Mouse (Mus musculus) forebrain, embryonic 11.5 days (tissue): Measurements from ENCODE around the gene Vmn1r1. TPM values are rescaled to one million over a fixed set of nuclear protein-coding genes. Genes with fewer than 3 reads are reported as not detected.
"Not testable (repeated sequence)": the region's sequence is repeated elsewhere in the genome, so short reads cannot be mapped to it uniquely, and the experiment has no call there.

ENCODE experiments used
- ATAC-seq: fragments of 200-750 bp; cut with Nextera tagmentation; replicated peaks from 2 replicates; pipeline ENCODE4 v1.8.0; 2017; ENCODE audit warnings: moderate TSS enrichment; ENCODE audit not compliant: low FRiP score
- DNase-seq: peaks from one replicate; pipeline ENCODE4 v3.0.0-alpha.2; 2017; ENCODE audit warnings: low spot score
- H3K27ac ChIP-seq: fragments of 300-500 bp; sonication (generic); 2 replicates; pipeline ENCODE4 v1.5.1; 2014; ENCODE audit warnings: low read depth, low read length
- H3K27me3 ChIP-seq: fragments of 300-500 bp; sonication (generic); 2 replicates; pipeline ENCODE4 v1.6.1; 2014; ENCODE audit warnings: mild to moderate bottlenecking, low read length, mixed read lengths; ENCODE audit not compliant: control insufficient read depth, insufficient read depth
- H3K36me3 ChIP-seq: fragments of 300-500 bp; sonication (generic); 2 replicates; pipeline ENCODE4 v1.6.1; 2014; ENCODE audit warnings: mild to moderate bottlenecking, low read length, moderate library complexity, mixed read lengths; ENCODE audit not compliant: control insufficient read depth, insufficient read depth
- H3K4me1 ChIP-seq: fragments of 300-500 bp; sonication (generic); replicated peaks from 2 replicates; pipeline ENCODE4 v1.6.1; 2014; ENCODE audit warnings: low read length, mixed read lengths; ENCODE audit not compliant: control insufficient read depth, insufficient read depth
- H3K4me2 ChIP-seq: fragments of 300-500 bp; sonication (generic); 2 replicates; pipeline ENCODE4 v1.6.1; 2014; ENCODE audit warnings: low read depth, mild to moderate bottlenecking, low read length, moderate library complexity, mixed read lengths; ENCODE audit not compliant: severe bottlenecking
- H3K4me3 ChIP-seq: fragments of 300-500 bp; sonication (generic); 2 replicates; pipeline ENCODE4 v1.5.1; 2014; ENCODE audit warnings: low read depth, low read length
- H3K9ac ChIP-seq: fragments of 300-500 bp; sonication (generic); 2 replicates; pipeline ENCODE4 v1.6.1; 2014; ENCODE audit warnings: low read length
- H3K9me3 ChIP-seq: fragments of 300-500 bp; sonication (generic); 2 replicates; pipeline ENCODE4 v1.6.1; 2016; ENCODE audit warnings: low read length, mixed read lengths; ENCODE audit not compliant: control insufficient read depth
- WGBS: fragments of 180-500 bp; shearing (Covaris S2); extraction: QIAGEN DNeasy Blood & Tissue Kit; methylation state at CpG from one replicate; pipeline ENCODE4 v1.1.7; 2014; 5-methylcytosine and 5-hydroxymethylcytosine counted together
- polyA plus RNA-seq: library from polyadenylated mRNA; unstranded; fragments of >200 nt; fragmentation: Nextera tagmentation; extraction: Ambion mirVana; gene quantifications from 2 replicates; pipeline ENCODE4 v1.2.1, GENCODE M21; 2014

The Vmn1r1 gene
- polyA plus RNA-seq, 1 experiment from 2014 or later, result not detected

DNA sequence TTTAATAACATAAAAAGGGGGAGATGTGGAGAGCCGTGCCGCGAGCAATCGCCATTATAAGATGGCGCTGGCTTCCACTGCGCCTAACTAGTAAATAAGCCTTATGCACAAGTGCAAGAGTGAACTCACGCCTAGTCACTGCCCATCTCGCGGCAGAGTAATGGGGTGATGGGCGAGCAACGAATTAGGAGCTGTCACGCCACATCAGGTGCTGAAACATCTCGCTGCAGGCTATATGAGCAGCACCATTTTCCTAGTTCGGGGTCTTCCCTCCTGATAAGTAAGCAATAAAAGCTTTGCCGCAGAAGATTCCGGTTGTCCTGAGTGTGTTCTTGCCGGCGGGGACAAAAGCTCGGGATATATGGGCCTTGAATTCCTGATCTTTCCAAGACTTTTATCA, 12.7 kb upstream of the Vmn1r1 start:
- DNase-seq, H3K4me3 ChIP-seq, ATAC-seq, H3K27ac ChIP-seq, H3K9me3 ChIP-seq, H3K4me2 ChIP-seq, H3K27me3 ChIP-seq, H3K36me3 ChIP-seq, H3K4me1 ChIP-seq, H3K9ac ChIP-seq: not testable (repeated sequence)
- WGBS, result 92% methylated on average over 19 of the region's 19 CpGs

DNA sequence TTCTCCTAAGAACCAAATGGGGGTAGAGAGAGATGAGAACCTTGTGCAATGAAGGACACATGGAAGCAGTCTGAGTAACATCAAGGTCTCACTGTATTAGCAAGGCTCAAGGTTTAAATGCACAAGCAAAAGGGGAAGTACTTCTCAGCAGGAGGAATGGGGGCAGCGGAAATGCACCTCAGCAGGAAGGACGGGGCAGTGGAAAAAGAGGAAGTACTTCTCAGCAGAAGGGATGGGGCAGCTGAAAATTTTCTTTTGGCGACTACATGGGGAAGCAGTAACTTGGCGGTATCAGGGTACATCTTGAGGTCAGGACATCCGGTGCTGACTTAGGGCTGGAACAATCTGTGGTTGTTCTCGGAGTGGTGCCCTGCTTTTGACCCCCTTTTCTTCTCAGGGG, 5.9 kb upstream of the Vmn1r1 start:
- not testable (repeated sequence) for H3K9ac ChIP-seq, H3K36me3 ChIP-seq, H3K27ac ChIP-seq, ATAC-seq, H3K27me3 ChIP-seq, H3K4me3 ChIP-seq, H3K4me2 ChIP-seq, H3K9me3 ChIP-seq, DNase-seq, H3K4me1 ChIP-seq
- WGBS, result 91% methylated on average over 6 of the region's 6 CpGs

DNA sequence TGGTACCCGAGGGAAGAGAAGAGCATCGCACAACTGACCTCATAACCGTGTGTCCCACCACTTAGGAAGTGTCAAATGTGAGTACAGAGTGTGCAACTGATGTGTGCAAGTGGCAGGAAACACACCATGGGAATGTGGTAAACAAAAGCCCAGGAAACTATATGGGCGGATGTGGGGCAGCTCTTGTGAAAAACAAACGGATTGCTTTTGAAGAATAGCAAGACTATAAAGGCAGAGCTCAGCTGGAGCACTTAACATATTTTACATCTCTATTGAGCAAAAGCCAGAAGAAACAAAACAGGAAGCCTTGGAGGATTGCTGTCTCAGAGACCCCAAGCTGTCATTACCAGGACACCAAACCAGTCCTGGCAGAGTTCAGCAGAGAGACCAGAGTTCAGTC, 1.3 kb downstream of the Vmn1r1 start:
- Histone ChIP-seq H3K27me3 (no peaks in the 10 kb centered on the region), H3K4me2 (no peak overlapping the region), H3K9ac (no peak overlapping the region), H3K9me3 (no peaks in the 10 kb centered on the region), H3K27ac (no peak overlapping the region), H3K36me3 (no peaks in the 10 kb centered on the region), H3K4me1 (no peaks in the 10 kb centered on the region), H3K4me3 (no peak overlapping the region)
- DNase-seq, result no peak
- WGBS, result 46% methylated on average over 5 of the region's 5 CpGs
- ATAC-seq, result no peak

DNA sequence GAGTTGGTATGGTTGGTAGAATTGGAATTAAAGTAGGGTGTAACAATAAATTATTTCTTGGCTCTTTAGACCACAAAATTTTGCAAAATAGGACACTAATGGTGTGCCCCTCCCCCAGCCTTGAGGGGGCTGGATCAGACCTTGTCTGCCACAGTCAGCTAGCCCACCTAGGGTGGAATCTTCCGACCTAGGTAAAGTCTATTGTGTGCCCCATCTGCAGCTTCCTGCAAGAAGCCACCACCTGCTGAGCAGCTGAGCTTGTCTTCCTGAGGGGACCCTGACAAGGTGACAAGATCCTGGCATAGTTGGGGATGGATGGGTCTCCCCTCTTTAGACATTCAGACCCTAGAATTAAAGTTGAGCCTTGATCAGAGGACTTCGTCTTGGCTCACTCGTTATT, 4.7 kb downstream of the Vmn1r1 start:
- H3K9me3 ChIP-seq, result no peaks in the 10 kb centered on the region
- 83% methylated on average over 3 of the region's 3 CpGs for WGBS
- DNase-seq (no peak), ATAC-seq (no peak)
- H3K27ac ChIP-seq, result no peak overlapping the region
- no peak overlapping the region for H3K4me2 ChIP-seq
- no peak overlapping the region for H3K4me3 ChIP-seq
- no peak overlapping the region for H3K9ac ChIP-seq
- no peaks in the 10 kb centered on the region for H3K4me1 ChIP-seq
- H3K27me3 ChIP-seq, result no peaks in the 10 kb centered on the region
- H3K36me3 ChIP-seq, result no peaks in the 10 kb centered on the region

DNA sequence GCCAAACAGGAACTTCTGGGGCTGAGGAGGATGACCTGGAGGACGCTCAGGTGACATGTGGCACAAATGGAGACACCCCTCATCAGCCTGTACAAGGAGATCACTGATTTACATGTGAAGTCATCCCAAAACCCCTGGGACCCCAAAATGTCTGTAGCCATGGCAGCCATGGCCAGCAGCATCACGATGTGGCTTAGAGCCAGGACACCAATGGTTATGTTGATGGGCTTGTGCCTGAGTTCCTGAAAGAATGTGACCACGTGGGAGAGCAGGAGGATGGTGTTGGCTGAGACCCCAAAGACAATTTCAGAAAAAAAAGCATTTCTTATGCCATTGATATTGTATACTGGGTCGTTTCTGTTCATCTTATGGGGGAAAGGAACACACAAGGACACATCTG, 6.6 kb downstream of the Vmn1r1 start:
- ATAC-seq, result no peak
- Histone ChIP-seq H3K27ac (no peak overlapping the region), H3K4me3 (no peak overlapping the region), H3K9ac (no peak overlapping the region), H3K36me3 (no peaks in the 10 kb centered on the region), H3K27me3 (no peaks in the 10 kb centered on the region), H3K9me3 (no peaks in the 10 kb centered on the region), H3K4me2 (no peak overlapping the region), H3K4me1 (no peaks in the 10 kb centered on the region)
- 70% methylated on average over 4 of the region's 4 CpGs for WGBS
- DNase-seq, result no peak

DNA sequence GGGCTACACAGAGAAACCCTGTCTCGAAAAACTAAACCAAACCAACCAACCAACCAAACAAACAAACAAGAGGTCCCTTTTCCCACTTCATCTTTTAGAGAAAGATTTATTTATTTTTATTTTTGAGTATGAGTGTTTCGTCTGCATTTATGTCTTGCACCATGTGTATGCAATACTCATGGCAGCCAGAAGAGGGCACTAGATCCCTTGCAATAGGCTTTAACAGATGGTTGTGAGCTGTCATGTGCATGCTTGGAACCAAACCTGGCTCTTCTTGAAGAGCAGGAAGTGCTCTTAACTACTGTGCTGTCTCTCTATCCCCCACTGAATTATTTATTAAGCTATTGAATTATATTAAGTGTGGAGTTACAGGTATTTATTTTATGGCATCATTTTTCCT, 14.3 kb downstream of the Vmn1r1 start:
- H3K36me3 ChIP-seq, result no peaks in the 10 kb centered on the region
- H3K9ac ChIP-seq, result no peak overlapping the region
- no peak overlapping the region for H3K4me2 ChIP-seq
- no peaks in the 10 kb centered on the region for H3K4me1 ChIP-seq
- WGBS, result 84% methylated on average over 2 of the region's 2 CpGs
- H3K27ac ChIP-seq, result no peak overlapping the region
- ATAC-seq (no peak), DNase-seq (peak; percentile 63)
- H3K4me3 ChIP-seq, result no peak overlapping the region
- no peaks in the 10 kb centered on the region for H3K27me3 ChIP-seq
- no peaks in the 10 kb centered on the region for H3K9me3 ChIP-seq

DNA sequence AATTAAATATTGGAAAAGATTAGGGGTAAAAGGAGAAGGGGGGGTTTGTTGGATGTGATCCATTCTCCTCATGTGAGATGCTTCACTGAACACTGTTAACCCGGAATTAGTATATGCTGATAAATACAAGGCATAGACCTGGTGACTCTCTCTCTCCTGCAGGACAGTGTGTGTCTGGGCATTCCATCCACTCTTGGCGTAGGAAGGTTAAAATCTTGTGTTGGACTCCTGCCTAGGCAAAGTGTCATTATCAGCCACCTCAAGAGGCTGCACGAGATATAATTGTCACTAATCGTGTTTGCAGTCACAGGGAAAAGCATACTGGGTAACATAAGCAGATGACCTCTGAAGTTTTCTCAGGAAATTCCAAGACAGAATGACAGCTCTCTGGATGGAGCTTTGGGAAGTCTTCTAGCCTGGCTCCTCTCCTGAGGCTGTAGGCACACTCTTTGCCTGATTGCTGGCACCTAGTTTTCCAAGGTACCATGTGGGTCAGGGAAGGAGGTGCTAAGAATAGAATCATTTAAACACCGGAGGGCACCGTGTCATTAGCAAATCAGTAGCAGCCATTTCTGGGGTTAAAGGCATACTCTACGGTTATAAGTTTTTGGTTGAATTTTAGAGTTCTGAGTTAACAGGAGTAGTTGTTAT, 15.3 kb downstream of the Vmn1r1 start:
- Histone ChIP-seq H3K9ac (no peak overlapping the region), H3K9me3 (no peaks in the 10 kb centered on the region), H3K4me2 (no peak overlapping the region), H3K36me3 (no peaks in the 10 kb centered on the region), H3K27me3 (no peaks in the 10 kb centered on the region), H3K4me3 (no peak overlapping the region), H3K4me1 (no peaks in the 10 kb centered on the region), H3K27ac (no peak overlapping the region)
- DNase-seq (no peak), ATAC-seq (no peak)
- WGBS, result 88% methylated on average over 7 of the region's 7 CpGs

DNA sequence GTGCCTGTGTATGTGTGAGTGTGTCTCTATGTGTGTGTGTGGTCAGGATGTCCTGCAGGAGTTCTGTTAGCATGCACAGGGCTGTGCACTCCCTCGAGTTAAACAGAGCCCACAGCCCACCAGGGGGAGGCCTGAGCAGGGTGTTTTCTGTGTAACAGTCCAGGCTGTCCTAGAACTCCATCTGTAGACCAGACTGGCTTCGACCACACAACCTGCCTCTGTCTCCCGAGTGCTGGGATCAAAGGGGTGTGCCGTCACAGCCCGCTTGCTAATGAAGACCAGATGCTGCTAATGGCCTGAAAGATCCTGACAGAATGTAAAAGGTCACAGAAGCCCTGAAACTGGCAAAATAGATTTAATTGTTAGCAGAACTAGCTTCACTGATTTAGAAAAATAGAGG, 18.7 kb downstream of the Vmn1r1 start:
- WGBS, result 47% methylated on average over 5 of the region's 5 CpGs
- Histone ChIP-seq H3K9ac (no peak overlapping the region), H3K9me3 (no peaks in the 10 kb centered on the region), H3K4me3 (no peak overlapping the region), H3K4me2 (no peak overlapping the region), H3K27me3 (no peaks in the 10 kb centered on the region), H3K4me1 (no peaks in the 10 kb centered on the region), H3K27ac (no peak overlapping the region), H3K36me3 (no peaks in the 10 kb centered on the region)
- DNase-seq (no peak), ATAC-seq (no peak)

DNA sequence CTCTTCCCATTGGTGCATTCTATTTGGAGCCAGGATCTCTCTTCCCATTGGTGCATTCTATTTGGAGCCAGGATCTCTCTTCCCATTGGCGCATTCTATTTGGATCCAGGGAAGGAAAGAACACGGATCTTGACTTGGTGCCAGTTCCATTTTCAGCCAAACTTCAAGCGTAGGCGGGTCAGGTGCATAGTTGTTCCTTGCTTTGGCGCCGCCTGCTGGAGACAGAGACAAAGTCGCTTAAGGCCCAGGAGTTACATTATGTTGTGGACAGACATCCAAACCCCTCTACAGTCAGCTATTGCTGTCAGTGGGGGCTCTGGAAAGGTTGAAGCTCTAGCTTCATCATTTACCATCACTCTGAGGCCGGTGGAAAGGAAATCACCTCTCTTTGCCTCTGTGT, 21.0 kb downstream of the Vmn1r1 start:
- DNase-seq, result no peak

More for the DNA sequence above, 21.0 kb downstream of the Vmn1r1 start:
- ATAC-seq, result no peak
- 75% methylated on average over 8 of the region's 8 CpGs for WGBS
- Histone ChIP-seq H3K4me3 (no peak overlapping the region), H3K4me1 (no peaks in the 10 kb centered on the region), H3K27me3 (no peaks in the 10 kb centered on the region), H3K9me3 (no peaks in the 10 kb centered on the region), H3K27ac (no peak overlapping the region), H3K4me2 (no peak overlapping the region), H3K9ac (no peak overlapping the region), H3K36me3 (no peaks in the 10 kb centered on the region)
